Mouse (Mus musculus): Measurements from ENCODE around the gene Pck1. TPM values are rescaled to one million over a fixed set of nuclear protein-coding genes. Genes with fewer than 3 reads are reported as not detected.

Pck1 gene
- total RNA-seq (2023; ENCODE audit: inconsistent age), result not detected in 4 replicates

GRCm38 (mm10) chr2:173152436-173153151, at the start of gene Pck1:
Gene Pck1, plus strand, starts transcription at chr2:173153048.

GRCm38 (mm10) chr2:173119023-173119944, 33.6 kb upstream of the Pck1 start, which contains the start of gene Ctcfl:
Gene Ctcfl, minus strand, starts transcription at chr2:173119525.

Other genes starting within 250 kb of the Pck1 start
- not detected in 4 replicates for gene Bmp7, start 212.7 kb upstream of the Pck1 start, total RNA-seq (2023; ENCODE audit: inconsistent age)
- gene Spo11, start 175.3 kb upstream of the Pck1 start, total RNA-seq (2023; ENCODE audit: inconsistent age), result 0.64 to 0.87 TPM (median 0.83 TPM) in 4 replicates
- gene Rae1, start 152.9 kb upstream of the Pck1 start, total RNA-seq (2023; ENCODE audit: inconsistent age), result 107 to 128 TPM (median 119 TPM) in 4 replicates
- gene Rbm38, start 132.6 kb upstream of the Pck1 start, total RNA-seq (2023; ENCODE audit: inconsistent age), result 154 to 164 TPM (median 161 TPM) in 4 replicates
- gene Ctcfl, start 33.5 kb upstream of the Pck1 start, total RNA-seq (2023; ENCODE audit: inconsistent age), result not detected in 4 replicates
- gene Zbp1, start 65.9 kb downstream of the Pck1 start, total RNA-seq (2023; ENCODE audit: inconsistent age), result 24.6 to 56.3 TPM (median 36.8 TPM) in 4 replicates
- gene Pmepa1, start 123.5 kb downstream of the Pck1 start, total RNA-seq (2023; ENCODE audit: inconsistent age), result 2.3 to 5.3 TPM (median 2.6 TPM) in 4 replicates